Mouse (Mus musculus) thymus, postnatal 36 days (tissue): ENCODE data around the gene Spef1.

ENCODE experiments used
- DNase-seq, 2 experiments: peaks; one replicate each; pipeline ENCODE4 v3.0.0; 2022; ENCODE audit warnings: mixed read lengths in 2 of 2

Gene Spef1

GRCm38 (mm10) chr2:131171401-131172104, 15.5 kb downstream of the Spef1 start:
- DNase-seq: peak; percentile 69 to 72

- DNase-seq: no peak
Observed at GRCm38 (mm10) chr2:131170936-131171335, 16.1 kb downstream of the Spef1 start.

GRCm38 (mm10) chr2:131168914-131169313, 18.2 kb downstream of the Spef1 start:
- no peak for DNase-seq

- no peak for DNase-seq
Observed at GRCm38 (mm10) chr2:131167984-131168383, 19.1 kb downstream of the Spef1 start.

GRCm38 (mm10) chr2:131166172-131166571, 20.9 kb downstream of the Spef1 start:
- DNase-seq: no peak

GRCm38 (mm10) chr2:131163924-131164323, 23.2 kb downstream of the Spef1 start:
- DNase-seq: no peak

GRCm38 (mm10) chr2:131160671-131161111, 26.4 kb downstream of the Spef1 start:
- DNase-seq: no peak

GRCm38 (mm10) chr2:131159938-131160581, 27.0 kb downstream of the Spef1 start, which contains the start of gene 1700037H04Rik:
1700037H04Rik (minus strand) TSS chr2:131160081.
- peak; percentile 94 to 96 for DNase-seq

GRCm38 (mm10) chr2:131159491-131159910, 27.6 kb downstream of the Spef1 start:
- DNase-seq: no peak

GRCm38 (mm10) chr2:131156987-131157386, 30.1 kb downstream of the Spef1 start:
- DNase-seq: no peak

GRCm38 (mm10) chr2:131154036-131154435, 33.0 kb downstream of the Spef1 start:
- DNase-seq: no peak

- no peak for DNase-seq
Observed at GRCm38 (mm10) chr2:131152166-131152730, 34.8 kb downstream of the Spef1 start.

- DNase-seq: no peak
Observed at GRCm38 (mm10) chr2:131149254-131149578, 37.9 kb downstream of the Spef1 start.

- no peak for DNase-seq
Observed at GRCm38 (mm10) chr2:131148353-131149253, 38.5 kb downstream of the Spef1 start.

- no peak for DNase-seq
Observed at GRCm38 (mm10) chr2:131147043-131147365, 40.1 kb downstream of the Spef1 start.

GRCm38 (mm10) chr2:131146193-131147042, 40.7 kb downstream of the Spef1 start:
- no peak for DNase-seq

GRCm38 (mm10) chr2:131145536-131145935, 41.5 kb downstream of the Spef1 start:
- no peak for DNase-seq

- no peak for DNase-seq
Observed at GRCm38 (mm10) chr2:131145121-131145520, 42.0 kb downstream of the Spef1 start.

GRCm38 (mm10) chr2:131143007-131143780, 43.9 kb downstream of the Spef1 start:
- DNase-seq: no peak

- DNase-seq: peak; percentile 66 to 67
Observed at GRCm38 (mm10) chr2:131142592-131142991, 44.5 kb downstream of the Spef1 start.

GRCm38 (mm10) chr2:131141336-131141986, 45.6 kb downstream of the Spef1 start:
- no peak for DNase-seq
